Mouse (Mus musculus): Measurements from ENCODE around the gene Plbd1.

Plbd1 gene

GRCm38 (mm10) chr6:136653331-136653730 lies 8.4 kb downstream of the Plbd1 start:
- in situ Hi-C loops (cut with MboI; ENCODE audit: low sequenced_read_pairs) = no loop called here

DNA sequence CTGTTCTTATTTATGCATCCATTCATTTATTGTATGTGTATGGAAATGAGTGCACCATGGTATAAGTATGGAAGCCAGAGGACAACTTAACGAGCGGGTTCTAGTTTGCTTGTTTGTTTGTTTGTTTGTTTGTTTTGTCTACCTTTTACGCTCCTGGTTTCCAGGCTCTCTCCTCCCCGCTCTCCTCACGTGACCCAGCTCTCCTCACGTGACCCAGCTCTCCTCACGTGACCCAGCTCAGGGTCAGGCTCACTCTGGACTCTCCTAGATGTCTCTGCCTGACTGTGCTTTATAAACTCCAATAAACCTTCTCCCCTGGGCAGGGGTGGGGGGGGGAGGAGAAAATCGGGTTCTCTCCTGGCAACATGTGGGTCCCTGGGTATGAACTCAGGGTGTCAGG lies 11.1 kb downstream of the Plbd1 start:
- in situ Hi-C loops (cut with MboI; ENCODE audit: low sequenced_read_pairs) = no loop called here

GRCm38 (mm10) chr6:136647455-136647861 lies 14.3 kb downstream of the Plbd1 start:
- in situ Hi-C loops (cut with MboI; ENCODE audit: low sequenced_read_pairs) = no loop called here

DNA sequence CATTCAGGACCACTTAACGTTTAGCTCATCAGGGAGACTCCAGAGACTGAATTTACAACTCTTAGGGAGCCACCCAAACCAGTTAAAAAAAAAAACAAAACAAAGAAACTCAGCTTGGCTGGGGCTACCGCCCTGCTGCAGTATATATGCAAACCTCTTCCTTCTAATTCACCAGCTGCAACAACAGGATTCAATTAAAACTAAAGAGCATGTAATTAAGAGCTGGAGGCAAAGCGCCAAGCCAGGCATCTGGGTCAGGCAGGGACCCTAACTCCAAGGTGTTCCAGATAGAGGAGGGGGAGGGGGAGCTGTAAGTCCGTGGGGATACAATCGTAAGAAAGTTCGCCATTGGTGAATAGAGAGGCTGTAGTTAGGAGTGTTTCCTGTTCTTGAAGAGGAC lies 15.5 kb downstream of the Plbd1 start:
- in situ Hi-C loops (cut with MboI; ENCODE audit: low sequenced_read_pairs) = no loop called here

- in situ Hi-C loops (cut with MboI; ENCODE audit: low sequenced_read_pairs) = no loop called here
Measured at GRCm38 (mm10) chr6:136645754-136646153, 16.0 kb downstream of the Plbd1 start.

DNA sequence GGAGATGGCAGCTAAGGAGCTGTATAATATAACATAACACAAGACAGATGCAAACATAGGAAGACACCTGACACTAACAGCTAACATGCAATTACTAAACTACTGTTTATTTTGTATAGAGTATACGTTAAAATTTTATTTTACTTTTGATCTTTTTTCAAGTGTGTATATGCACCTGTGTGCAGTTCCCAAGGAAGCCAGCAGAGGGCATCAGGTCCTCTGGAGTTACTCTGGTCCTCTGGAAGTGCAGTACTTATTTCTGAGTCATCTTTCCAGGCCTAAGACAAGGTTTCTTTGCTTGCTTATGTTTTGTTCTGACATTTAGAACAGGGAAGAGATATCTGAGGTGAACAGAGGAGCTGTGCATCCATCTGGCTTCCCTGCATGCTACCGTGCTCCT lies 17.6 kb downstream of the Plbd1 start:
- in situ Hi-C loops (cut with MboI; ENCODE audit: low sequenced_read_pairs) = no loop called here

GRCm38 (mm10) chr6:136634982-136635381 lies 26.7 kb downstream of the Plbd1 start:
- in situ Hi-C loops (cut with MboI; ENCODE audit: low sequenced_read_pairs) = no loop called here

DNA sequence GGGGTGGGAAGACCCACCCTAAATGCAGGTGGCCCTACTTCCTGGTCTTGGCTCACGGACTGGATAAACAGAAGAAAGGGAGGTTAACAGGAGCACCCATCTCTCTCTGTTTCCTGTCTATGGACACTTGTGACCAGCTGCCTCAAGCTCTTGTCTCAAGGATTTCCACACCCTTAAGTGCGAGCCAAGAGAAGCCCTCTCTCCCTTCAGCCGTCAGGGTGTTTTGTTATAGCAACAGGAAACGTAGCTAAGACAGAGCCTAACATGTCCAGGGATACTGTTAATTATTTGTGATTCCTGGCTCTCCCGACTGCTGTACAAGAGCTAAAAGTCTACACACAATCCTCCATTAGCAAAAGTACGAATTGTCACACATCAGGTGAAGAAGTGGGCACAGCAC lies 28.0 kb downstream of the Plbd1 start:
- in situ Hi-C loops (cut with MboI; ENCODE audit: low sequenced_read_pairs) = no loop called here

DNA sequence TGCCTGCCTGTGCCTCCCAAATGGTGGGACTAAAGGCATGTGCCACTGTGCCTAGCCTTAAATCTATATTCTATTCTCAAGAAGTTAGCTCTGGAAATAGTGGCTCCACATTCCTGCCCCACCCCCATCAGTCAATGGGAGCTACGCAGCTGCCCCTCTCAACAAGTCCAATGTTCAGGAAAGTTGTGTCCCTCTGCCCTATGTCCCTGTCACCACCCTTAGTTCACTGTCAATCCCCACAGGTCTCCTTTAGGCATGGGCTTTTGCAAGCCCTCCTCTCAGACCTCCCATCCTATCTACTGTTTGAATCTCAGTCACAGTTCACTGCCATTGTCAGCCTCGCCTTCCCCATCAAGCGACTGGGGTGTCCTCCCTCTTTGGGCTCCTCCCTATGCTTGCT lies 28.6 kb downstream of the Plbd1 start:
- in situ Hi-C loops (cut with MboI; ENCODE audit: low sequenced_read_pairs) = no loop called here

- in situ Hi-C loops (cut with MboI; ENCODE audit: low sequenced_read_pairs) = no loop called here
Measured at GRCm38 (mm10) chr6:136631945-136632534, 29.7 kb downstream of the Plbd1 start.

DNA sequence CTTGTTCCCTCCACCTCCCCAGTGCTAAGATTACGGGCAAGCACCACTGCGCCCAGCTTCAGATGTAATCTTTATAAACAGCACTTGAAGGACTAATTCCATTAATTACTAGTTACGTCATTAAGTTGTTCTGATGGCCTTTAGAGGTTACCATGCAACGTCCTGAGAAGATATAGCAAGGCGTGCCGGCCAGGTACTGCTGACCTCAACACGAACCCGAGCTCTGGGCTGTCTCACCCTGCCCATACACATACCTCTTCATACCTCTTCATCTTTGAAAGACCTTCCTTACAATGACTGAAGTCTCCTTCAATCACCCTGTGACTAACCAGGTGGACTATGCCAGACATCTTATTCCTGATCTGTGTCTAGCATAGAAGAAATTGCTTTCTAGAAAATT lies 30.2 kb downstream of the Plbd1 start:
- in situ Hi-C loops (cut with MboI; ENCODE audit: low sequenced_read_pairs) = no loop called here

- in situ Hi-C loops (cut with MboI; ENCODE audit: low sequenced_read_pairs) = no loop called here
Measured at GRCm38 (mm10) chr6:136629639-136630038, 32.1 kb downstream of the Plbd1 start.

DNA sequence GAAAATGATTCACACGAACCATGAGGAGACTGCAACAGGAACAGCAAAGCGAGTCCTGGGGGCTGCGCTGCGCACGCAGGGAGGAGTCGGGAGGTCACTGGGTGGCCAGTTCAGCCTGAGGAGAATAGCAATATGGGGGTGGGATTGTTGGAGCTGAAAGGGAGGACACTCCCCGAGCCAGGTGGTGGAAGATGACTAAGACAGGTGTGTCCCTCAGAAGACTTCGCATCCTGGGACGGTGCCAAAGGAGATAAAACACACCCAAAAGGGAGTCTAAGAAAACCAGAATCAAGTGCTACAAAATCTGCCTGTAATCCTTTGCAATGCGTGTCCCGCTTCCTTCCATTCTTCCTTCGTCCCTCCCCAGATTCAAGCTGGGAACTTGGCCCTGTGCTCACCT lies 36.3 kb downstream of the Plbd1 start:
- in situ Hi-C loops (cut with MboI; ENCODE audit: low sequenced_read_pairs) = no loop called here

DNA sequence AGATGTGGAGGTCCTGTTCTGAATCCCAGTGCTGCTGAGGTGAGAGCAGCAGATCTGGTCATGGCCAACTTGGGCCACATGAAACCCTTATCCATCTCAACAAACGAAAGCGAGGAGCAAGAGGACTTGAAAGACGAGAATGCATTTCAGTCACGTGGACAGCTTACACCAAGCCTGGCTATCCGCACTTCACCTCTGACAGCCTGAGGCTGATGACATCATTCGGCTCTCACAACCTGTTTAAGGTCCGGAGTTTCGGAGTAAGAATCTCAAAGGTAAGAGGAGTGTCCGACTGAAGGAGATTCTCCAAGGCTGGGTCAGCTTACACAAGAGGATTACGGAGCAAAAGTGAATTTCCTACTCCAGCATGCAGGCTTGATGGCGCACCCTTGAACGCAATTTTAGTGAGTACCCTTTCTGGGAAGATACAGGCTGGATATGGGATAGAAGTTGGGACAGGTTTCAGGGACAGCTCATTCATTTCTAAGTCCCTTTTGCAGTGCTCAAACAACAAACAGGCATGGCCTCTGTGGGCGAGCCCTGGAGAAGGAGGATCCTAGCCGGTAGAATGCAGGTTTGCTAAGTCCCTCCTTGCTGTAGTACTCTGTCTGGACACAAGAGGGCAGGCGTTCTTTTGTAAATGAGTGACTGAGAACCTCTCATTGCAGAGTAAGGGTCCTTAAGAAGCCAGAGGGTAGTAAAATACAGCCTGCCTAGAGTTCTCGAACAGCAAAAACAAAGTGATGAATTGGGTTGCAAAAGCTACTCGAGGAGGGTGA lies 41.2 kb downstream of the Plbd1 start:
- in situ Hi-C loops (cut with MboI; ENCODE audit: low sequenced_read_pairs) = loop anchor here (25.0 kb wide), 1 partner anchor 367 kb away; no protein-coding TSS in a partner anchor

- in situ Hi-C loops (cut with MboI; ENCODE audit: low sequenced_read_pairs) = loop anchor here (10.0 to 25.0 kb wide), 2 partner anchors 111 to 373 kb away; no protein-coding TSS in a partner anchor
Measured at GRCm38 (mm10) chr6:136614156-136614555, 47.6 kb downstream of the Plbd1 start.

DNA sequence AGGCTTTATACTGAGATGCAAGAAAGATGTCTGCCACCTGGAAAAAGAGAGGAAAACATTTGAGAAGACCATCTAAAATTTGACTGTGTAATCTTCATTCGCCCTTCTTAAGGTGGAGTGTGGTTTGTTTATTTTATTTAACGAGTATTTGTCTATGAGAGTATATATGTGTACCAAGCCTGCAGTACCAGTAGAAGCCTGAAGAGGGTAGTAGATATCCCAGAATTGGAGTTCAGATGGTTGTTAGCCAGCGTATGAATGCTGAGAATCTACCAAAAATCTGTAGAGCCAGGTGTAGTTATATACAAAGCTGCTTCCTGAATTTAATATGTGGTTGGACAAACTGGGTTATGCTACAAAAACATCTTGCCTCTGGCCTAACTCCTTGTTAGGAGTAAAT lies 49.4 kb downstream of the Plbd1 start:
- in situ Hi-C loops (cut with MboI; ENCODE audit: low sequenced_read_pairs) = loop anchor here (10.0 to 25.0 kb wide), 2 partner anchors 112 to 375 kb away; no protein-coding TSS in a partner anchor

- in situ Hi-C loops (cut with MboI; ENCODE audit: low sequenced_read_pairs) = loop anchor here (10.0 to 25.0 kb wide), 2 partner anchors 113 to 376 kb away; no protein-coding TSS in a partner anchor
Measured at GRCm38 (mm10) chr6:136611351-136612215, 50.1 kb downstream of the Plbd1 start.

GRCm38 (mm10) chr6:136602601-136603000 lies 59.1 kb downstream of the Plbd1 start:
- in situ Hi-C loops (cut with MboI; ENCODE audit: low sequenced_read_pairs) = loop anchor here (25.0 kb wide), 1 partner anchor 385 kb away; no protein-coding TSS in a partner anchor

GRCm38 (mm10) chr6:136594541-136594940 lies 67.2 kb downstream of the Plbd1 start:
- in situ Hi-C loops (cut with MboI; ENCODE audit: low sequenced_read_pairs) = no loop called here

- in situ Hi-C loops (cut with MboI; ENCODE audit: low sequenced_read_pairs) = no loop called here
Measured at GRCm38 (mm10) chr6:136590739-136591138, 71.0 kb downstream of the Plbd1 start.

DNA sequence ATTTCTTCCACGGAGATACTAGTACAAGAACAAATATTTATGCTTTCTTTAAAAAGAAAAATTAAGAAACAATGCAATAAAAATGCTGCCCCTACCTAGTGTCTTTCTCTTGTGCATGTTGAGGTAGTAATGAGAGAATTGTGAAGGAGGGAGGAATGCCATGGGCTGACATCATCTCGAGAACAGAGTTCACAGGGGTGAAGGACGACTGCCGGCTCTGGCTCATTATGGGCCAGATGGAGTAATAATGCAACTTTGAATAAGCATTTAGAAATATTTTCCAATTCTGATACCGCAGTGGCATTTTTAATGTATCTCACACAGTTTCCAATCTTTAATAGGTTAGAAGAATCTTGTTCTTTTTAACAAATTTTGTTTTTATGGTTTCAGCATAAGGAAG lies 95.7 kb downstream of the Plbd1 start:
- in situ Hi-C loops (cut with MboI; ENCODE audit: low sequenced_read_pairs) = no loop called here
